Mouse (Mus musculus): ENCODE data around the gene Plekhg1. TPM values are rescaled to one million over a fixed set of nuclear protein-coding genes. Genes with fewer than 3 reads are reported as not detected.

Gene Plekhg1
- polyA plus RNA-seq, 1 experiment = 18.9 TPM

DNA sequence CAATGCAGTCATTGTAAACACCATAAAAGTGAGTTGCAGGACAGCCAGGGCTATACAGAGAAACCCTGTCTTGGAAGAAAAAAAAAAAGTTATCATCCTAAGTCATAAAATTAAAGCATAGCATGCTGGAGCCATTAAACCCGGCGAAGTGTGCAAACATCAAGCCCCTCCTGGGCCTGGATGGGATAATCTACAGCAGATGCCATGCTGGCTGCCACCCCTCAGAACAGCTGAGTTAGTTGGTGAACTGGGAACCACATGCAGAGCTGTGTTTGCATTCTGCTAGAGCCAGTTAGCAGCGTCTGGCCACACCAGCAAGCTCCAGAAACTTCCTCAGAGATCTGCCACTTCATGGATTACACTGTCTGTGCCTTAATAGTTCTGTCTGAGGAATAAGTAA lies 3.1 kb upstream of the Plekhg1 start:
- no peak overlapping the region for H3K9ac ChIP-seq (ENCODE audit: low read depth, poor library complexity, severe bottlenecking)
- no peaks in the 10 kb centered on the region for H3K36me3 ChIP-seq (ENCODE audit: control insufficient read depth, insufficient read depth, low read length, poor library complexity, severe bottlenecking)
- no peak overlapping the region for H3K4me3 ChIP-seq (ENCODE audit: low read depth, low read length)
- no peaks in the 10 kb centered on the region for H3K27me3 ChIP-seq (ENCODE audit: control insufficient read depth, insufficient read depth, low read length, poor library complexity, severe bottlenecking)
- H3K4me1 ChIP-seq (ENCODE audit: control insufficient read depth, insufficient read depth, low read length) = no peaks in the 10 kb centered on the region
- no peaks in the 10 kb centered on the region for H3K9me3 ChIP-seq (replicated peaks; ENCODE audit: control insufficient read depth, insufficient read depth, low read length, poor library complexity, severe bottlenecking)
- no peak overlapping the region for H3K27ac ChIP-seq (ENCODE audit: insufficient read depth, low read length)
- TF ChIP-seq CTCF (IDR thresholded peaks at IDR 0.05; ENCODE audit: low read depth, low read length) (no peak), POLR2A (IDR thresholded peaks at IDR 0.05; ENCODE audit: insufficient read depth, low read length) (no peak), EP300 (IDR thresholded peaks at IDR 0.05; ENCODE audit: insufficient read depth, low read depth, low read length) (no peak)

DNA sequence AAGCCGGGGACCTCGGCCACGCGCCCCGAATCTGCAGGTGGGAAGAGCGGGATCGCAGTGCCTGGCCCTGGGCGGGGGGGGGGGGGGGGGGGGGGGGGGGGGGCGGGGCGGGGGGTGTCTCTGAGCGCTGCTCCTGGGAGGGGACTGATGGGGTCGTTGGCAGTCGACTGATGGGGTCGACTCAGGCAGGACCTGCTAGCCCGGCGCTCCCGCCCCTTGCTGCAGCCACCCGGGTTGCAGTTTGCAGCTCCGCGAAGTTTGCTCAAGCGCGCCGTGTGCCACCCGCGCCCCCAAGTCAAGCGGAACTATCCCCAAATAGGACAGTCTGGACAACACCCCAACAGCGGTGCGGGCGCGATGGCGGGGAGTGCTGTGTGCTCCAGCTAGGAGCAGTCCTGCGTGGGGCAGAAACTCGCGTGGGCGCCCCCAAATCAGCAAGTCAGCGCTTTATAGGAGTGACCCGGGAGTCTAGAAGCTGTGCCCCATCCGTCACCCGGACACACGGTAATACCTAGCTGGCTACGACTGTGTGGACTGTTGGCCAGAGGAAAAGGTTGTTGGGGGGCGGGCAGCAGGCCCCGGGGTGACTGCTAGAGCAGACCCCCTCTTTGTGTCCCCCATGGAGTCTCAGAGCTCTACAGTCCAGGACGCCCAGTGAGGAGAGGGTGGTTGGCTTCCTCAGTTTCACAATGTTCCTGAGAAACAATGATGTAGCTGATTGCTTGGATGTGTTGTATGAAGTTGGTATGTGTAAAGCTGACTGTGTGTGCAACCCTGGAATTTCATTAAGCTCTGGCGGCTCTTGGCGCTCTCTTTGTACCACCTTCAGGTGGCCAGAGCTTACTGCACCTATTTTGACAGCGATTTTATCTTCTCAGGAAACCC lies 582 bp downstream of the Plekhg1 start:
- no peak for TF ChIP-seq EP300 (IDR thresholded peaks at IDR 0.05; ENCODE audit: insufficient read depth, low read depth, low read length)
- peak; percentile 38 for TF ChIP-seq CTCF (IDR thresholded peaks at IDR 0.05; ENCODE audit: low read depth, low read length)
- peak overlapping the region; percentile 84 for H3K4me3 ChIP-seq (ENCODE audit: low read depth, low read length)
- H3K27me3 ChIP-seq (ENCODE audit: control insufficient read depth, insufficient read depth, low read length, poor library complexity, severe bottlenecking) = no peaks in the 10 kb centered on the region
- peak overlapping the region; percentile 39 for H3K9ac ChIP-seq (ENCODE audit: low read depth, poor library complexity, severe bottlenecking)
- H3K36me3 ChIP-seq (ENCODE audit: control insufficient read depth, insufficient read depth, low read length, poor library complexity, severe bottlenecking) = no peaks in the 10 kb centered on the region
- H3K4me1 ChIP-seq (ENCODE audit: control insufficient read depth, insufficient read depth, low read length) = no peaks in the 10 kb centered on the region
- no peak overlapping the region for H3K27ac ChIP-seq (ENCODE audit: insufficient read depth, low read length)
- H3K9me3 ChIP-seq (replicated peaks; ENCODE audit: control insufficient read depth, insufficient read depth, low read length, poor library complexity, severe bottlenecking) = no peaks in the 10 kb centered on the region

GRCm38 (mm10) chr10:3741791-3742190 lies 1.6 kb downstream of the Plekhg1 start:
- H3K4me1 ChIP-seq (ENCODE audit: control insufficient read depth, insufficient read depth, low read length) = peaks cover 1% of the 10 kb centered on the region
- H3K4me3 ChIP-seq (ENCODE audit: low read depth, low read length) = no peak overlapping the region
- no peaks in the 10 kb centered on the region for H3K9me3 ChIP-seq (replicated peaks; ENCODE audit: control insufficient read depth, insufficient read depth, low read length, poor library complexity, severe bottlenecking)
- H3K9ac ChIP-seq (ENCODE audit: low read depth, poor library complexity, severe bottlenecking) = no peak overlapping the region
- no peaks in the 10 kb centered on the region for H3K27me3 ChIP-seq (ENCODE audit: control insufficient read depth, insufficient read depth, low read length, poor library complexity, severe bottlenecking)
- TF ChIP-seq EP300 (IDR thresholded peaks at IDR 0.05; ENCODE audit: insufficient read depth, low read depth, low read length) (no peak), CTCF (IDR thresholded peaks at IDR 0.05; ENCODE audit: low read depth, low read length) (no peak), POLR2A (IDR thresholded peaks at IDR 0.05; ENCODE audit: insufficient read depth, low read length) (no peak)
- no peak overlapping the region for H3K27ac ChIP-seq (ENCODE audit: insufficient read depth, low read length)
- H3K36me3 ChIP-seq (ENCODE audit: control insufficient read depth, insufficient read depth, low read length, poor library complexity, severe bottlenecking) = no peaks in the 10 kb centered on the region

DNA sequence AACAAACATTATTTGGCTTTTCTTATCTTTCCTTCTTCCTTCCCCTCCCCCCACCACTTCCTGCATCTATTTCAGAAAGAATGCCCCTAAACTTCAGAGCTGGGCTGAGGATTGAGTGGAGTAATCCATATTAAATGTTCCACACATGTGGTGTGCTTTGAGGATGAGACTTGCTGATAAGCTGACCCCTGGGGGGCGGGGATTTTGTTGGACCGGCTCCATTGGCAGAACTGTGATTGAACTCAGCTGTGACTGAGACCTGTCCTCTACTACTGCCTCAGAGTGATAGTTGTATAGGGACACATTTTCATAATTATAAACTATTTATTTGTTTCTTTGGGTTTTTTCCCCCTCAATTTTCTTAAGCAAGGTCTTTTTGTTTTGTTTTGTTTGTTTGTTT lies 2.9 kb downstream of the Plekhg1 start:
- no peaks in the 10 kb centered on the region for H3K36me3 ChIP-seq (ENCODE audit: control insufficient read depth, insufficient read depth, low read length, poor library complexity, severe bottlenecking)
- H3K27ac ChIP-seq (ENCODE audit: insufficient read depth, low read length) = no peak overlapping the region
- H3K4me3 ChIP-seq (ENCODE audit: low read depth, low read length) = no peak overlapping the region
- H3K9me3 ChIP-seq (replicated peaks; ENCODE audit: control insufficient read depth, insufficient read depth, low read length, poor library complexity, severe bottlenecking) = no peaks in the 10 kb centered on the region
- peaks cover 2% of the 10 kb centered on the region for H3K4me1 ChIP-seq (ENCODE audit: control insufficient read depth, insufficient read depth, low read length)
- no peak overlapping the region for H3K9ac ChIP-seq (ENCODE audit: low read depth, poor library complexity, severe bottlenecking)
- no peak for TF ChIP-seq CTCF (IDR thresholded peaks at IDR 0.05; ENCODE audit: low read depth, low read length)
- H3K27me3 ChIP-seq (ENCODE audit: control insufficient read depth, insufficient read depth, low read length, poor library complexity, severe bottlenecking) = no peaks in the 10 kb centered on the region

- H3K27me3 ChIP-seq (ENCODE audit: control insufficient read depth, insufficient read depth, low read length, poor library complexity, severe bottlenecking) = no peaks in the 10 kb centered on the region
- no peak overlapping the region for H3K27ac ChIP-seq (ENCODE audit: insufficient read depth, low read length)
- TF ChIP-seq EP300 (IDR thresholded peaks at IDR 0.05; ENCODE audit: insufficient read depth, low read depth, low read length) = no peak
- H3K9ac ChIP-seq (ENCODE audit: low read depth, poor library complexity, severe bottlenecking) = no peak overlapping the region
- H3K4me3 ChIP-seq (ENCODE audit: low read depth, low read length) = no peak overlapping the region
- no peaks in the 10 kb centered on the region for H3K9me3 ChIP-seq (replicated peaks; ENCODE audit: control insufficient read depth, insufficient read depth, low read length, poor library complexity, severe bottlenecking)
- H3K4me1 ChIP-seq (ENCODE audit: control insufficient read depth, insufficient read depth, low read length) = peaks cover 2% of the 10 kb centered on the region
- H3K36me3 ChIP-seq (ENCODE audit: control insufficient read depth, insufficient read depth, low read length, poor library complexity, severe bottlenecking) = no peaks in the 10 kb centered on the region
Observed at GRCm38 (mm10) chr10:3743826-3744225, 3.7 kb downstream of the Plekhg1 start.

DNA sequence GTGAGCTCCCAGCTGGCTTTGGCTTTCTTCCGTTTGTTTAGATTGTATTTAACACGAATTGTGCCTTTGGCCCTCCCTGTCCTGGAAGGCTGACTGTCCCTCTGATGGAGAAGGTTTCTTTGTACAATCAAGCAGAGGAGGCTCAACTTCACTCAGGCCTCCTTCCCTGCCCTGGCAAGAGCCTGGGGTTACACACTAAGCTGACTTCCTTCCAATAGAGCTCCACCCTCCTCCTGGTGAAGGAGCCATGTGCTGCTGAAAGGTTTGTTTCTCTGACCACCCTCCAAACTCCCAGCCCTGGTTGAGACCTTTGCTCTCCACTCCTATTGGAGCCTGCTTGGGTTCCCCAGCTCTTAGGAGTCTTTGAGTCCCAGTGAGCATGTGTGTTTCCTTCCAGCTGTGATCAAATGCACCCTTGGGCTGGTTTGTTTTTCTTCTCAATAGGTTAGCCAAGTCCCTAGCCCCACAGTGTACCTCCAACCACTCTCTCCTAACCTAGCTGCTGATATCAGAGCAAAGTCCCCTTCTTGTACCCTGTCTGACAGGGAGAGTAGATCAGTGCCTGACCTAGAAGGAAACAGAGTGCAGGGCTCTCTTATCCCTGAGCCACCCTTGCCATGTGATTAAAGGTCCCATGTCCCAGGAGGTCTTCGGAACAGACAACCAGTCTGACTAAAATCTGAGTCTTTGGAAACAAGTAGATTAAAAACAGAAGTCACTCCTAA lies 6.8 kb downstream of the Plekhg1 start:
- TF ChIP-seq POLR2A (IDR thresholded peaks at IDR 0.05; ENCODE audit: insufficient read depth, low read length) (no peak), CTCF (IDR thresholded peaks at IDR 0.05; ENCODE audit: low read depth, low read length) (no peak), EP300 (IDR thresholded peaks at IDR 0.05; ENCODE audit: insufficient read depth, low read depth, low read length) (no peak)
- Histone ChIP-seq H3K9me3 (replicated peaks; ENCODE audit: control insufficient read depth, insufficient read depth, low read length, poor library complexity, severe bottlenecking) (no peaks in the 10 kb centered on the region), H3K36me3 (ENCODE audit: control insufficient read depth, insufficient read depth, low read length, poor library complexity, severe bottlenecking) (no peaks in the 10 kb centered on the region), H3K27ac (ENCODE audit: insufficient read depth, low read length) (no peak overlapping the region), H3K27me3 (ENCODE audit: control insufficient read depth, insufficient read depth, low read length, poor library complexity, severe bottlenecking) (no peaks in the 10 kb centered on the region), H3K9ac (ENCODE audit: low read depth, poor library complexity, severe bottlenecking) (no peak overlapping the region), H3K4me3 (ENCODE audit: low read depth, low read length) (no peak overlapping the region), H3K4me1 (ENCODE audit: control insufficient read depth, insufficient read depth, low read length) (peaks cover 2% of the 10 kb centered on the region)

All from ES-Bruce4 (cell line).